Mouse (Mus musculus) liver, adult 2 months (tissue): ENCODE results near the gene Fcgr4.

Experiments
- CTCF ChIP-seq: fragments of 200-500 bp; IDR thresholded peaks from 2 replicates; pipeline ENCODE4 v1.5.1; 2011; ENCODE audit warnings: low read depth, low read length, control low read depth
- POLR2A ChIP-seq: fragments of 200-500 bp; IDR thresholded peaks from 2 replicates; pipeline ENCODE4 v1.6.1; 2011; ENCODE audit warnings: low read length, control low read depth; ENCODE audit not compliant: insufficient read depth; ENCODE audit errors: extremely low read depth

DNA sequence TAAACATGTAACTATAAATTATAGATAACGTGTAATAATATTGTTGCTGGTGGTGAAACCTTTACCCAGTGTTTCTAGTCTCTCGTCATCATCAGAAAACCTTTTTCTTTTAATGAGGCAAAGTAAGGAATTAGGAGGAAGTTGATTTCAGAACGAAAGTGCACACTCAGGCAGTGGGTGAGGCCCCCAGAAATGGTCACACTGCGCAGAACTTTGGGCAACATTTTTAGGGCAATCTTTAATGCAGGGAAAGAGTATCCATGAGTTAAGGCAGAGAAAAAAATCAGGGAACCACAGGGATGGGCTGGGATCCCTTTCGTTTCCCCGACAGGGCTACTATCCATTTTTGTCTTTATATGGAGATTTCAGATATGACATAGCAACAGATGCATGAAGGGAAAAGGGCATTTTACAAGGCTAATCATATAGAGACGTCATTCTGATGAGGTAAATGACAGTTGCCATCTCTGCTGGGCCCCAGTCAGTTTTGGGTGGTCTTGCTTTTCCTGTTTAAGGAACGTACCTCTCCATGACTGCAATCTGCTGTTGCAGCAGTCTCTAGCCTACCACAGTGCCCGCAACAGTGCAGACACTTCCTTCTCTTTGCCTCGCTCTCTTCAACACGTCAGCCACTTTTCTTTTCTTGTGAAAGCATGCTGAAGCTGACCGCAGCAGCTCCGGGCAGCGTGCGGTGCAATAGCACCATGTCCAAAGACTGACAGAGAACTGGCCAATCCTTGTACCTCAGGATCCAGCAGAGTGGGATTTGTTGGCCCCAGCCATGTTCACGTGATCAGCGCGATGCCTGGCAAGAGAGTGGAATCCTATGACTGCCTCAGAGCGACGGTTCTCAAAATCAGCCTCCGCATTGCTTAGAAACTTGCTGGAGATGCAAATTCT lies 20.7 kb upstream of the Fcgr4 start:
- TF ChIP-seq CTCF (no peak), POLR2A (no peak)
